Mouse (Mus musculus) lung, postnatal 0 days (tissue): ENCODE measurements around the gene Zfr.

ENCODE experiments used
- CTCF ChIP-seq: IDR thresholded peaks from 2 replicates; pipeline ENCODE4 v1.5.1; 2016; ENCODE audit warnings: antibody characterized with exemption, mild to moderate bottlenecking
- EP300 ChIP-seq: IDR thresholded peaks from 2 replicates; pipeline ENCODE4 v1.6.1; 2016; ENCODE audit warnings: antibody characterized with exemption, mild to moderate bottlenecking, control low read depth

- TF ChIP-seq CTCF (no peak), EP300 (no peak)
Measured at GRCm38 (mm10) chr15:12178126-12178525, 60.5 kb downstream of the Zfr start.
